Mouse (Mus musculus): ENCODE measurements around the gene Gpc5.

GRCm38 (mm10) chr14:115092081-115092480 is at the start of gene Gpc5:
- TF ChIP-seq CTCF (IDR thresholded peaks at IDR 0.05; ENCODE audit: low read depth, low read length): no peak
- TF ChIP-seq POLR2A (IDR thresholded peaks at IDR 0.05; ENCODE audit: extremely low read depth, insufficient read depth, low read length): no peak
